Mouse (Mus musculus) heart, adult 9 months (tissue): ENCODE data around the gene Colgalt2.

Source experiments
- DNase-seq, 2 experiments: peaks; one replicate each; pipeline ENCODE4 v3.0.0; 2022; ENCODE audit warnings: low spot score in 2 of 2

Gene Colgalt2

GRCm38 (mm10) chr1:152490842-152491241, 91.2 kb downstream of the Colgalt2 start:
- DNase-seq: no peak

- no peak for DNase-seq
These were observed 92.6 kb downstream of the Colgalt2 start for GRCm38 (mm10) chr1:152492258-152492657.

- DNase-seq: peak; percentile 46 to 51
These were observed 97.2 kb downstream of the Colgalt2 start for GRCm38 (mm10) chr1:152496831-152497230.

GRCm38 (mm10) chr1:152497581-152497980, 98.0 kb downstream of the Colgalt2 start:
- DNase-seq: peak; percentile 43 to 58

- DNase-seq: peak; percentile 38 to 50
These were observed 100.2 kb downstream of the Colgalt2 start for GRCm38 (mm10) chr1:152499802-152500201.

- no peak for DNase-seq
These were observed 106.5 kb downstream of the Colgalt2 start for GRCm38 (mm10) chr1:152506175-152506574.

GRCm38 (mm10) chr1:152506726-152507125, 107.1 kb downstream of the Colgalt2 start:
- no peak for DNase-seq

- DNase-seq: no peak
These were observed 109.0 kb downstream of the Colgalt2 start for GRCm38 (mm10) chr1:152508481-152509220.

- peak in 1 of 2 experiments; percentile 32 for DNase-seq
These were observed 111.6 kb downstream of the Colgalt2 start for GRCm38 (mm10) chr1:152511237-152511636.

GRCm38 (mm10) chr1:152514256-152514655, 114.6 kb downstream of the Colgalt2 start:
- peak in 1 of 2 experiments; percentile 59 for DNase-seq

- DNase-seq: no peak
These were observed 117.5 kb downstream of the Colgalt2 start for GRCm38 (mm10) chr1:152517057-152517570.

- DNase-seq: no peak
These were observed 119.3 kb downstream of the Colgalt2 start for GRCm38 (mm10) chr1:152518971-152519370.

- DNase-seq: peak in 1 of 2 experiments; percentile 46
These were observed 121.4 kb downstream of the Colgalt2 start for GRCm38 (mm10) chr1:152520798-152521575.

- no peak for DNase-seq
These were observed 122.6 kb downstream of the Colgalt2 start for GRCm38 (mm10) chr1:152522226-152522625.

GRCm38 (mm10) chr1:152523292-152523691, 123.7 kb downstream of the Colgalt2 start:
- DNase-seq: no peak

GRCm38 (mm10) chr1:152524098-152524892, 124.7 kb downstream of the Colgalt2 start:
- DNase-seq: no peak

- peak; percentile 81 to 82 for DNase-seq
These were observed 125.5 kb downstream of the Colgalt2 start for GRCm38 (mm10) chr1:152524987-152525648.

- peak; percentile 47 to 59 for DNase-seq
These were observed 126.5 kb downstream of the Colgalt2 start for GRCm38 (mm10) chr1:152526154-152526553.

- DNase-seq: no peak
These were observed 128.6 kb downstream of the Colgalt2 start for GRCm38 (mm10) chr1:152528214-152528613.

GRCm38 (mm10) chr1:152528778-152529177, 129.1 kb downstream of the Colgalt2 start:
- DNase-seq: peak; percentile 44 to 59

GRCm38 (mm10) chr1:152531498-152531897, 131.9 kb downstream of the Colgalt2 start:
- peak in 1 of 2 experiments; percentile 45 for DNase-seq
